Mouse (Mus musculus) embryonic fibroblast, embryonic 13.5 days (primary cell): ENCODE measurements around the gene Pdk1. TPM values are rescaled to one million over a fixed set of nuclear protein-coding genes. Genes with fewer than 3 reads are reported as not detected.
"Not testable (repeated sequence)": the region's sequence is repeated elsewhere in the genome, so short reads cannot be mapped to it uniquely, and the experiment has no call there.

ENCODE experiments used
- H3K27ac ChIP-seq: 2 replicates; pipeline ENCODE4 v1.5.1; 2012; ENCODE audit warnings: low read length, control low read depth, inconsistent platforms; ENCODE audit not compliant: insufficient read depth
- H3K4me1 ChIP-seq: 2 replicates; pipeline ENCODE4 v1.6.1; 2011; ENCODE audit warnings: low read length; ENCODE audit not compliant: control insufficient read depth, insufficient read depth
- H3K4me3 ChIP-seq: 2 replicates; pipeline ENCODE4 v1.5.1; 2011; ENCODE audit warnings: mild to moderate bottlenecking, control low read depth, low read length; ENCODE audit not compliant: insufficient read depth
- CTCF ChIP-seq: IDR thresholded peaks from 2 replicates; pipeline ENCODE4 v1.5.1; 2011; ENCODE audit warnings: mild to moderate bottlenecking, control low read depth, low read length, moderate library complexity, borderline replicate concordance; ENCODE audit not compliant: insufficient read depth
- POLR2A ChIP-seq: IDR thresholded peaks from 2 replicates; pipeline ENCODE4 v1.6.1; 2011; ENCODE audit warnings: low read depth, mild to moderate bottlenecking, control low read depth, low read length, moderate library complexity
- polyA plus RNA-seq: library from polyadenylated mRNA; stranded (reverse); fragments of >200 nt; gene quantifications from 2 replicates; pipeline ENCODE4 v1.2.4, GENCODE M21; 2011; ENCODE audit warnings: low read depth; ENCODE audit not compliant: missing spikeins, insufficient read length

Gene Pdk1
- polyA plus RNA-seq, 1 experiment: 32.7 TPM

DNA sequence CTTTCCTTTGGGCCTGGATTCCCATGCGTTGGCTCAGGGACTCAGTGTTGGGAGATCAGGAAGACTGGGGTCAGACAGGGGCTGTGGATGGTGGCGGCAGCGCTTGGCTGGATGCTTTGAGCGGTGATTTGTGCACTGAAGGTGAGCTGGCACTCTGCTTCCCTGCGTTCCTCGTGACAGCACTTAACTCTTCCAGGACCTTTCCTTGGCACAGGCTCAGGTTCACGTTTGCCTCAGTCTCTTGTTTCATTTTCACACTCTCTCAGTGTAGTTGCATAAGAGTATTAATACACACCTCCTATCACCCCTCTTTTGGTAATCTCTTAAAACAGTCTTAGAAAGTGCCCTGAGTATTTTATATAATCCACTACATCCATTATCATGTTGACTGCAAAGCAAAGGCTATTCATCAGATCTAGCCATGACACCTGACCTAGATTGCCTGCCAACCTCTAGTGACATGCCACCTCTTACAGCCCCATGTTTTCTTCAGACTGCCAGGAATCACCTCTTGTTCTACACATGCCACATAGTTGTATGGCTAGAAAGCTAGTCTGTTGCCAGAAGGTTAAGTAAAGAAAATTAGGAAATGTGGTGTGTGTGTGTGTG, 19.8 kb downstream of the Pdk1 start:
- Histone ChIP-seq H3K4me3 (no peak overlapping the region), H3K27ac (no peak overlapping the region), H3K4me1 (no peaks in the 10 kb centered on the region)
- TF ChIP-seq CTCF: no peak
- no peak for TF ChIP-seq POLR2A

DNA sequence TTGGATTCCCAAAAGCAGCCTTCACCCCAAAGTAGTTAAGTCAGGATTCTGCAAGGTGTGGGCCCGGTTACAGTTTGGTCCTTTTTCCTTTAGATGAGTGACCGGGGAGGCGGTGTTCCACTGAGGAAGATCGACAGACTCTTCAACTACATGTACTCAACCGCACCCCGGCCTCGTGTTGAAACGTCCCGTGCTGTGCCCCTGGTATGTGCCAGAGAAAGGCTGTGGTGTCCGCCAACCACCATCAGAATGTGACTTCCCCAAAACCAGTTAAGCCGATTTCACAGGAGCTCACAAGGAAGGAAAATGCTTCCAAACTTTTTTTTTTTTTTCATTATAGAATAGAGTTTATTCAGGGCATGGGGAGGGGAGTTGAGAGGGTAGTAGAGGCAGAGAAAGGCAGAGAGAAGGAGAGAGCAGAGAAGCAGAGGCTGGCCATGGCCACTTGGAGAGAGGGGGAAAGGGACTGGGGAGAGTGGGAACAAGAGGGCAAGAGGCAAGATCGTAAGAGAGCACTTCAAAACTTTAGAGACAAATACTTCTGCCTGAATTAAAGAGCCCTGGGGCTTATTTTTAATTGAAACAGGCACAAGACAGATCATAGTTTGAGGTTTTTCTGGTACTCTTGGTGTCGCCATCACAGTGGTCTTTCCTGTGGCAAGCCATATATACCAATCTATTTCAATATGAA, 22.7 kb downstream of the Pdk1 start:
- Histone ChIP-seq H3K27ac (no peak overlapping the region), H3K4me3 (no peak overlapping the region), H3K4me1 (no peaks in the 10 kb centered on the region)
- TF ChIP-seq CTCF (no peak), POLR2A (no peak)

DNA sequence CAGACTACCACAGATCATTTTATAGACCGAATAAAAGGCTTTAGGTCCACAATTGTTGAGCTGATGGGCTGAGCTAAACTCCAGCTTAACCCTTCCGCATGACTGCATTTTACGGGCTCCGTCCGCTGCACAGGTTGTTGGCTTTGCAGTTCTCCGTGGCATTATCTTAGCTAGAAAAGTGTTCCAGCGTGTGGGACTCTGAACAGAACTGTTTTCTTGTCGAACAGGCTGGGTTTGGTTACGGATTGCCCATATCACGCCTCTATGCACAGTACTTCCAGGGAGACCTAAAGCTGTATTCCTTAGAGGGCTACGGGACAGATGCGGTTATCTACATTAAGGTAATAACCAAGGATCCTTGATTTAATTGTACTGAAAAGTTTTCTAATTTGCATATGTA, 24.4 kb downstream of the Pdk1 start:
- H3K4me1 ChIP-seq: no peaks in the 10 kb centered on the region
- no peak overlapping the region for H3K27ac ChIP-seq
- no peak overlapping the region for H3K4me3 ChIP-seq
- no peak for TF ChIP-seq POLR2A
- TF ChIP-seq CTCF: no peak

DNA sequence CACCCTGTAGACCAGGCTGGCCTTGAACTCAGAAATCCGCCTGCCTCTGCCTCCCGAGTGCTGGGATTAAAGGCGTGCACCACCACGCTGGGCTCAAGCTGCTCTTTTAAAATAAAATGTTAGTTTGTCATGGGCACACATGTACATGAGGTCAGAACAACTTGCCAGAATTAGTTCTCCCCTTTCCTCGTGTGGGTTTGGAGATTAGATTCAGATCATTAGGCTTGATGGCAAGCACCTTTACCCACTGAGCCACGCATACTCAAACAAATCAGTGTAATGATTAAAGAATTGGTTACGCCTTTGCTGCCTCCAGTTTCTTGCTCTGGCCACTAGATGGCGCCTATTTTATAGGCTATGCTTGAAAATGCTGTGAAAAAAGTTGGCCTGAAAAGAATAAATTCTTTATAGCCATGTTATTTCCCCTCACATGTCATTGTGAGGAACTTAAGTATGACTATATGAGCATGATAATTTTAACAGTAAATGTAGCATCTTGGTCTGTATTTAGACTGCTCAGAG, 25.4 kb downstream of the Pdk1 start:
- no peak for TF ChIP-seq CTCF
- no peak for TF ChIP-seq POLR2A
- no peak overlapping the region for H3K4me3 ChIP-seq
- no peaks in the 10 kb centered on the region for H3K4me1 ChIP-seq
- H3K27ac ChIP-seq: no peak overlapping the region

DNA sequence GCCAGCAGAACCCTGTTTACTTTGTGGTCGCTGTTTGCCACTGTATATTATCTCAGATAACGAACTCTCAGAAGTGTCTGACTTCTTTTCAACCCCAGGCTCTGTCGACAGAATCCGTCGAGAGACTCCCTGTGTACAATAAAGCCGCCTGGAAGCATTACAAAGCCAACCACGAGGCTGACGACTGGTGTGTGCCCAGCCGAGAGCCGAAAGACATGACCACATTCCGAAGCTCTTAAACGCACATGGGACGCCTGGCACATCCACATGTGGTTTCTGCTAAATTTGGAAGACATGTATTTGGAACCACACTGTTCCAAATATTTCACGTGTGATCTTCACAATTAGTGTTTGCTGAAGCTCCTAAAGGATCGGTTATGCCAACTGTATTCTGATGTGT, 26.9 kb downstream of the Pdk1 start:
- no peaks in the 10 kb centered on the region for H3K4me1 ChIP-seq
- H3K27ac ChIP-seq: no peak overlapping the region
- no peak for TF ChIP-seq CTCF
- TF ChIP-seq POLR2A: no peak
- H3K4me3 ChIP-seq: no peak overlapping the region

DNA sequence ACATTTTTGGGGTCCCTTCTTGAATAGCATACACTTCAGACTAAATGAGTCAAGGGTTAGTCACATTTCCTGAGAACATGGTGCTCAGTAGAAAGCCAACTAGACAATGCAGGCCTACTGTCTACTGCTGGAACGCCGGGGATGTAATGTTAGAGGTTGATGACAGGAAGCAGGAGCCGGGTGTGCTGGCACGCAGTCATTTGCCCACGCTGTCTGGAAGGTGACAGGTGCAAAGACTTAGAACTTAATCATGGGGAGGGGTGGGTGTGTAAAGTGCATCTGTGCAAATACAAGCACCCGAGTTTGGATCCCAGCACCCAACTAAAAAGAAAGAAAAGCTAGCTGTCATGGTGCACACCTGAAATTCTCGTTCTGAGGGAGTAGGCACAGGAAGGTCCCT, 32.1 kb downstream of the Pdk1 start:
- Histone ChIP-seq H3K4me1 (no peaks in the 10 kb centered on the region), H3K27ac (no peak overlapping the region), H3K4me3 (no peak overlapping the region)
- TF ChIP-seq CTCF (no peak), POLR2A (no peak)

DNA sequence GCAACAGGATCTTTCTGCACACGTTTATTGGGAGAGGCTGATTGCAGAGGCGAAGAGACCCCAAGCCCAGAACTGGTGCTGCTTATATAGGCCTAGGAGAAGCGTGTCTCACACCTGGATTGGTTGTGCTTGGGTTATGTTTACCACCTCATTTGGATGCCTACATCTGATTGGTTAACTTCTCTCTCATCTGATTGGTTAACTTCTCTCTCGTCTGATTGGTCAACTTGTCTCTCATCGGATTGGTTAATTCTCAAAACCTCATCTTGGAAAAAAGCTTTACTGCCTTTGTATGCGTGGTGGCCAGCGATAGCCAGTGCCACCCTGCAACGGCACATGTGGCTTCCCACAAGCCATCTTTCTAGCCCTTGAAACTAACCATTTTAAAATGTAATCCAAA, 33.3 kb downstream of the Pdk1 start:
- not testable (repeated sequence) for H3K4me1 ChIP-seq, H3K27ac ChIP-seq, H3K4me3 ChIP-seq

DNA sequence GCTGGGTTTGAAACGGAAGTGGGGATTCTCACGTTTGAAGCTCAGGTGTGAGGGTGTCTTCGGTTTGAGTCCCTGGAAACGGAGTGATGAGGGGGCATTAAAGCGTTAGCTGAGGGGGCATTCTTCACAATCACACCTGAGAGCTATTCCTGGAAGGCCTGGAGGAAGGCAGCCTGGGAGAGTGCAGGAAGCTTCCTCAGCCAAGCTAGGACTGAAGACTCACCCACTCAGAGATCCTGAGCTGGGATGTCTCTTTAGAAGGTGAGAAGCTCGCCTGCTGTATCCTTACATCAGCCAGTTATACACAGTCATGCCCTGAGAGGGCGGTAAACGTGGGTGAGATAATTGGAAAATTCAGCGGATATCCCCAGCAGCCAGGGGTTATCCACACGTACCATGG, 40.9 kb downstream of the Pdk1 start:
- TF ChIP-seq CTCF (no peak), POLR2A (no peak)

DNA sequence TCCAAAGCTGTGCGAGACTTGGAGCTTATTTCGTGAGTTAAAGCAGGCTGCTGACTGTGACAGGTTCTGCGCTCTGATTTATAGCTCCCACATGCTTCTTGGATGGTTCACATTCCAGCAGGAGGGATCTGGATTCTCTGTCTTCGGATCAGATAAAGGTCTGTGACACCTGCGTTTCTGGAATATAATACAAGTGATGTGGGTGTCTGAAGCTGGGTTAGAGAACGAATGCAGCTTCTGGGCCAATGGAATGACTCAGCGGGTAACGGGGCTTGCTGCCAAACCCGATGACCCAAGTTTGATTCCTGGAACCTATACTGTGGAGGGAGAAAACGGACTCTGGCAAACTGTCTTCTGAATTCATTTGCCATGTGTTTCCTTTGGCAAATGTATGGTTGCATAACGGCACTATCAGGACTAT, 46.2 kb downstream of the Pdk1 start:
- TF ChIP-seq CTCF (no peak), POLR2A (no peak)
- Histone ChIP-seq H3K4me3 (no peak overlapping the region), H3K27ac (no peak overlapping the region), H3K4me1 (peaks cover 10% of the 10 kb centered on the region; the same call in 1 of the 2 replicates)

More for the DNA sequence above, 40.9 kb downstream of the Pdk1 start:
- Histone ChIP-seq H3K4me1 (peaks cover 10% of the 10 kb centered on the region; the same call in 1 of the 2 replicates), H3K27ac (no peak overlapping the region), H3K4me3 (no peak overlapping the region)

DNA sequence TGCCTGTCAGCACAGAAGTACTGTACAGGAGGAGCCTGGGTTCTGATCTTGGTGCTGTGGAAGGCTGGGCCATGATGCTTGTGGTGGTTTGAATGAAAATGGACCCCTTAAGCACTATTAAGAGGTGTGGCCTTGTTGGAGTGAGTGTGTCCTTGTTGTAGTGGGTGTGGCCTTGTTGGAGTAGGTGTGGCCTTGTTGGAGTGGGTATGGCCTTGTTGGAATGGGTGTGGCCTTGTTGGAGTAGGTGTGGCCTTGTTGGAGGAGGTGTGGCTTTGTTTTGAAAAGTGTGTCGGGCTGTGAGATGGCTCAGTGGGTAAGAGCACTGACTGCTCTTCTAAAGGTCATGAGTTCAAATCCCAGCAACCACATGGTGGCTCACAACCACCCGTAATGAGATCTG, 51.9 kb downstream of the Pdk1 start:
- not testable (repeated sequence) for H3K4me1 ChIP-seq, H3K27ac ChIP-seq, H3K4me3 ChIP-seq
